Mouse (Mus musculus) cortical plate, adult 2 months (tissue): ENCODE measurements at regions not wholly inside any gene's neighbourhood (a gene's known extent, or its start where the extent isn't known, plus 50 kb on each side); places are given as distances from the start of the nearest gene placed in this dataset.

Experiments used
- CTCF ChIP-seq: fragments of 200-500 bp; IDR thresholded peaks from 2 replicates; pipeline ENCODE4 v1.5.1; 2011; ENCODE audit warnings: mild to moderate bottlenecking, control low read depth, low read length; ENCODE audit not compliant: insufficient read depth; ENCODE audit errors: extremely low read depth
- POLR2A ChIP-seq: fragments of 200-500 bp; IDR thresholded peaks from 2 replicates; pipeline ENCODE4 v1.6.1; 2011; ENCODE audit warnings: mild to moderate bottlenecking, low read length, control low read depth; ENCODE audit not compliant: insufficient read depth; ENCODE audit errors: extremely low read depth

DNA sequence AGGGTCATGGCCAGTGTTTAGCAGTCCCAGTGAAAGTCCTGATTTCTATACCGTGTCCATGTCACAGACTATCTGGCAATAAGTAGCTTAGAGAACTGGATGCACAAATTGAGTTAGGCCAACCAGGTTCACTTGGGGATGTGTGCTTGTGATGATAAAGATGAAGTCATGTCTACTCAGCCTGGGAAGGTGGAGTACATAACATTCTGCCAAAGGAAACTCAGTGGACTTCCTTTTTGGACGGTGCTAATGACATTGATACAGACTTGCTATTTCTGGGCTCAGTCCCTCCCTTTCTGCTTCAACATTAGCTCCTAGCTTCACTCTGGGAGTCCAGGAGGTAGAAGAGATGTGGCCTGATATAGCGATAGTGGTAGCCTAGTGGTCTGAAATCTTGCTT lies 240.7 kb upstream of the Tbx18 start:
- TF ChIP-seq CTCF = no peak
- no peak for TF ChIP-seq POLR2A
